27 mouse cellular contexts compared by ENCODE assay signal in the genomic region with DNA sequence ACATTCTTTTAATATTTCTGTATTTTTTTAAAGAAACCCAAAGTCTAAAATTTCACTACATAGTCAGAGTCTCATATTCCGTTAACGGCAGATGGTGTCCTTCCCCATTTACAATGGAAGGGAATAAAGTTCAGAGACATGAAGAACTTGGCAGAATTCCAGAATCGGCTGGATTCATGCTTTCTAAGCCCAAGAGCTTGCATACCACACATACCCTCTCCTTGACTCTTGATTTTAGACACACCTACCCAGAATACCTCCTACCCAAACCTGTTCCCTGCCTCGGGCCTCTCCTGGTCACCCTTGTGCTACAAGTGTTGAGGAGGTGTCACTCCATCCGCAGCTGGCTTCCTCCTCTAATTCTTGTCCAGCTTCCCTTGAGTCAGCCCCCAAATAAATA.
DNase-seq lines count a peak whose midpoint lies in the region; ATAC-seq lines count a peak whose summit lies in the region.
"Had no signal": no experiment of that assay in that cellular context is flagged by ENCODE, and none has a peak within 500 bp of the region (broad histone marks: within the 10 kb centered on the region; RNA-seq: fewer than 3 reads in every experiment).

No protein-coding gene starts in this region.

- H3K4me1 ChIP-seq in embryonic facial prominence, embryonic 11.5 days (ENCODE audit: control insufficient read depth, insufficient read depth, low read length): no peaks in the 10 kb centered on the region
- peaks cover 10% of the 10 kb centered on the region for H3K4me1 ChIP-seq in embryonic facial prominence, embryonic 10.5 days
- H3K4me1 ChIP-seq in kidney, embryonic 16.5 days (ENCODE audit: insufficient read depth, low read length): 0 out of 2 replicates have a peak, but pooled peaks cover 5% of the 10 kb centered on the region
- no peaks in the 10 kb centered on the region for H3K4me1 ChIP-seq in intestine, embryonic 16.5 days (ENCODE audit: control insufficient read depth, insufficient read depth, low read length)
- peaks cover 9% of the 10 kb centered on the region for H3K4me1 ChIP-seq in hindbrain, embryonic 10.5 days (replicated peaks)
- H3K4me1 ChIP-seq: heart, embryonic 10.5 days; megakaryocyte, embryonic 14.5 days had no signal

- WGBS in embryonic facial prominence, embryonic 11.5 days: 80% methylated on average over 5 of the region's 5 CpGs
- 85% methylated on average over 5 of the region's 5 CpGs for WGBS in embryonic facial prominence, embryonic 10.5 days
- WGBS in kidney, embryonic 16.5 days: 50% methylated on average over 5 of the region's 5 CpGs
- WGBS in intestine, embryonic 16.5 days: 46% methylated on average over 5 of the region's 5 CpGs
- 87% methylated on average over 5 of the region's 5 CpGs for WGBS in hindbrain, embryonic 10.5 days

- no peak overlapping the region for H3K9ac ChIP-seq in embryonic facial prominence, embryonic 11.5 days (replicated peaks; ENCODE audit: low read length)
- H3K9ac ChIP-seq in kidney, embryonic 16.5 days (replicated peaks; ENCODE audit: low read length): no peak overlapping the region
- no peak overlapping the region for H3K9ac ChIP-seq in intestine, embryonic 16.5 days (ENCODE audit: low read depth, low read length)
- H3K9ac ChIP-seq: forebrain, embryonic 15.5 days; hindbrain, embryonic 13.5 days had no signal

- no peak overlapping the region for H3K27ac ChIP-seq in embryonic facial prominence, embryonic 11.5 days (replicated peaks; ENCODE audit: low read depth, low read length)
- no peak overlapping the region for H3K27ac ChIP-seq in embryonic facial prominence, embryonic 10.5 days (replicated peaks)
- no peak overlapping the region for H3K27ac ChIP-seq in kidney, embryonic 16.5 days (ENCODE audit: low read length)
- no peak overlapping the region for H3K27ac ChIP-seq in intestine, embryonic 16.5 days (ENCODE audit: low read length)
- H3K27ac ChIP-seq in hindbrain, embryonic 10.5 days: no peak overlapping the region
- H3K27ac ChIP-seq: forebrain, embryonic 15.5 days; heart, embryonic 10.5 days; hindbrain, embryonic 13.5 days had no signal

- H3K27me3 ChIP-seq in embryonic facial prominence, embryonic 11.5 days (ENCODE audit: control insufficient read depth, insufficient read depth, low read length): no peaks in the 10 kb centered on the region
- H3K27me3 ChIP-seq in embryonic facial prominence, embryonic 10.5 days (replicated peaks; ENCODE audit: low read depth, poor library complexity, severe bottlenecking): peaks cover 45% of the 10 kb centered on the region
- peaks cover 53% of the 10 kb centered on the region for H3K27me3 ChIP-seq in kidney, embryonic 16.5 days (ENCODE audit: insufficient read depth, low read length)
- no peaks in the 10 kb centered on the region for H3K27me3 ChIP-seq in intestine, embryonic 16.5 days (replicated peaks; ENCODE audit: control insufficient read depth, insufficient read depth, low read length)
- peaks cover 39% of the 10 kb centered on the region for H3K27me3 ChIP-seq in hindbrain, embryonic 10.5 days (ENCODE audit: insufficient read depth, poor library complexity, severe bottlenecking)
- H3K27me3 ChIP-seq: forebrain, embryonic 15.5 days had no signal

- H3K4me3 ChIP-seq in embryonic facial prominence, embryonic 11.5 days (ENCODE audit: low read depth, low read length): no peak overlapping the region
- no peak overlapping the region for H3K4me3 ChIP-seq in embryonic facial prominence, embryonic 10.5 days
- H3K4me3 ChIP-seq in kidney, embryonic 16.5 days (ENCODE audit: low read length): no peak overlapping the region
- no peak overlapping the region for H3K4me3 ChIP-seq in intestine, embryonic 16.5 days (ENCODE audit: low read length)
- no peak overlapping the region for H3K4me3 ChIP-seq in hindbrain, embryonic 10.5 days
- H3K4me3 ChIP-seq: erythroblast, embryonic 14.5 days; forebrain, embryonic 15.5 days; heart, embryonic 10.5 days; hindbrain, embryonic 13.5 days; megakaryocyte, embryonic 14.5 days had no signal

- no peaks in the 10 kb centered on the region for H3K36me3 ChIP-seq in embryonic facial prominence, embryonic 11.5 days (replicated peaks; ENCODE audit: control insufficient read depth, insufficient read depth, low read depth, low read length)
- no peaks in the 10 kb centered on the region for H3K36me3 ChIP-seq in embryonic facial prominence, embryonic 10.5 days (replicated peaks)
- no peaks in the 10 kb centered on the region for H3K36me3 ChIP-seq in kidney, embryonic 16.5 days (ENCODE audit: insufficient read depth, low read length)
- H3K36me3 ChIP-seq in intestine, embryonic 16.5 days (ENCODE audit: control insufficient read depth, insufficient read depth, low read length): no peaks in the 10 kb centered on the region
- no peaks in the 10 kb centered on the region for H3K36me3 ChIP-seq in hindbrain, embryonic 10.5 days
- H3K36me3 ChIP-seq: forebrain, embryonic 15.5 days; heart, embryonic 10.5 days; hindbrain, embryonic 13.5 days had no signal

- peak; percentile 38 for DNase-seq in embryonic facial prominence, embryonic 11.5 days (ENCODE audit: low spot score)
- DNase-seq in embryonic facial prominence, embryonic 10.5 days (ENCODE audit: low spot score): no peak
- peak; percentile 44 for DNase-seq in kidney, postnatal 14 days
- DNase-seq in 3T3-L1 (ENCODE audit: low read depth, low spot score): peak; percentile 65
- DNase-seq in gastrocnemius, postnatal 4 days (ENCODE audit: low spot score in 2 of 2): no peak
- DNase-seq in hindbrain, embryonic 10.5 days (ENCODE audit: low spot score): no peak
- DNase-seq: adrenal gland, postnatal 25 days; cerebellum, adult 18-20 months; cerebellum, postnatal 25 days; gastrocnemius, postnatal 14 days; heart, postnatal 10 days; liver; right cerebral cortex, postnatal 14 days; spleen, adult 18-20 months; thymus, postnatal 25 days had no signal

- no peak for ATAC-seq in embryonic facial prominence, embryonic 11.5 days (replicated peaks; ENCODE audit: insufficient number of reproducible peaks, low FRiP score, low TSS enrichment, low read depth)
- no peak for ATAC-seq in kidney, embryonic 16.5 days (ENCODE audit: low FRiP score, low TSS enrichment)
- peak; percentile 40; the same call in 1 of the 2 replicates for ATAC-seq in intestine, embryonic 16.5 days
- ATAC-seq: activated CD4-positive, CD25-positive, alpha-beta regulatory T cell, adult 4 months; CD4-positive, CD25-positive, alpha-beta regulatory T cell, adult 4 months; forebrain, embryonic 15.5 days; inflammation-experienced regulatory T-cells, adult 6 months; midbrain, embryonic 16.5 days; Patski had no signal

- H3K4me2 ChIP-seq in embryonic facial prominence, embryonic 11.5 days (ENCODE audit: low read depth, low read length): no peak overlapping the region
- H3K4me2 ChIP-seq in kidney, embryonic 16.5 days (replicated peaks; ENCODE audit: low read depth, low read length): no peak overlapping the region
- no peak overlapping the region for H3K4me2 ChIP-seq in intestine, embryonic 16.5 days (ENCODE audit: low read depth, low read length)
- H3K4me2 ChIP-seq: forebrain, embryonic 15.5 days; hindbrain, embryonic 13.5 days had no signal

- no peaks in the 10 kb centered on the region for H3K9me3 ChIP-seq in embryonic facial prominence, embryonic 11.5 days (replicated peaks; ENCODE audit: control insufficient read depth, low read length)
- no peaks in the 10 kb centered on the region for H3K9me3 ChIP-seq in embryonic facial prominence, embryonic 10.5 days
- H3K9me3 ChIP-seq in kidney, embryonic 16.5 days (ENCODE audit: low read length): peaks cover 3% of the 10 kb centered on the region; the same call in 1 of the 2 replicates
- no peaks in the 10 kb centered on the region for H3K9me3 ChIP-seq in intestine, embryonic 16.5 days (ENCODE audit: control insufficient read depth, low read length)
- no peaks in the 10 kb centered on the region for H3K9me3 ChIP-seq in hindbrain, embryonic 10.5 days
- H3K9me3 ChIP-seq: forebrain, embryonic 15.5 days; heart, embryonic 10.5 days; hindbrain, embryonic 13.5 days had no signal

Comparison
In these comparisons a context has a peak if more than half of its experiments do, and no peak if none do; other contexts are left out.
1. DNase-seq: peak in embryonic facial prominence, embryonic 11.5 days (single experiment), kidney, postnatal 14 days (single experiment) and 3T3-L1 (single experiment); none in embryonic facial prominence, embryonic 10.5 days (single experiment), gastrocnemius, postnatal 4 days (0 of 2) and hindbrain, embryonic 10.5 days (single experiment).